Mouse (Mus musculus) olfactory bulb, adult 2 months (tissue): Measurements from ENCODE around the gene Il12b.

Source experiments
- CTCF ChIP-seq: fragments of 200-500 bp; IDR thresholded peaks from 2 replicates; pipeline ENCODE4 v1.5.1; 2012; ENCODE audit warnings: low read depth, mild to moderate bottlenecking, low read length, moderate library complexity; ENCODE audit not compliant: insufficient read depth
- POLR2A ChIP-seq: fragments of 200-500 bp; IDR thresholded peaks from 2 replicates; pipeline ENCODE4 v1.6.1; 2012; ENCODE audit warnings: mild to moderate bottlenecking, low read depth, low read length, moderate library complexity; ENCODE audit not compliant: insufficient read depth

GRCm38 (mm10) chr11:44430036-44430435, 30.2 kb downstream of the Il12b start:
- no peak for TF ChIP-seq CTCF
- TF ChIP-seq POLR2A, result no peak
